Mouse (Mus musculus): ENCODE data around the gene Nxf3. TPM values are rescaled to one million over a fixed set of nuclear protein-coding genes. Genes with fewer than 3 reads are reported as not detected.
"Not testable (repeated sequence)": the region's sequence is repeated elsewhere in the genome, so short reads cannot be mapped to it uniquely, and the experiment has no call there.

Nxf3 gene
- total and polyA plus RNA-seq, 3 experiments = 0.04 TPM; not detected in 2

GRCm38 (mm10) chrX:136060698-136061097, 24.4 kb downstream of the Nxf3 start:
- no peak for DNase-seq
- TF ChIP-seq EP300 (IDR thresholded peaks at IDR 0.05; ENCODE audit: insufficient read depth, low read depth, low read length) (no peak), POLR2A (IDR thresholded peaks at IDR 0.05; ENCODE audit: insufficient read depth, low read depth, low read length) (no peak), CTCF (IDR thresholded peaks at IDR 0.05) (no peak)
- Histone ChIP-seq H3K4me1 (ENCODE audit: control insufficient read depth, insufficient read depth, low read length) (no peaks in the 10 kb centered on the region), H3K36me3 (ENCODE audit: control insufficient read depth, insufficient read depth, low read length) (no peaks in the 10 kb centered on the region), H3K79me2 (replicated peaks; ENCODE audit: control insufficient read depth, insufficient read depth, low read length) (no peaks in the 10 kb centered on the region), H3K4me3 (no peak overlapping the region), H3K27ac (no peak overlapping the region), H3K27me3 (ENCODE audit: control insufficient read depth, insufficient read depth, low read length) (no peaks in the 10 kb centered on the region), H3K9ac (ENCODE audit: low read depth, low read length) (no peak overlapping the region)
- WGBS = 47% methylated on average over 1 of the region's 1 CpGs
- intact Hi-C loops (cut with DNase I) = no loop called here

DNA sequence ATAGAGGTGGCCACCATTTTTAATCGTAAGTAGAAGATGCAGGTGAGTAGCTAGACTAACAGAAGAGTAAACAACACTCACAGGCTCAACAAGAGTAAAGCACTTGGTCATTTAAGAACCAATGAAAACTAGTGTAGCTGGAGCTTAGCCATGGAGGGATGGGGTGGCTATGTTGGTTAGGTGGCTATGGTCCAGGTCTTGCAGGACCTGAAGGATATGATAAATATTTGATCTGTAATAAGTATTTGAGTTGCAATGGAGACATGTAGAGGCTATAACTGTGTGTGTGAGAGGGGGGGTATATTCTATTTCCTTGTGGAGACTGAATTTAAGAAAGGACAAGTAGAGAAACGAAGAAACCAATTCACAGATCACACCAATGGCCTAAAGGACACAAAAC, 33.8 kb downstream of the Nxf3 start:
- WGBS = 70% methylated on average over 2 of the region's 2 CpGs
- no peak for TF ChIP-seq CTCF (IDR thresholded peaks at IDR 0.05)
- no peak for TF ChIP-seq POLR2A (IDR thresholded peaks at IDR 0.05; ENCODE audit: insufficient read depth, low read depth, low read length)
- TF ChIP-seq EP300 (IDR thresholded peaks at IDR 0.05; ENCODE audit: insufficient read depth, low read depth, low read length) = no peak
- H3K4me3 ChIP-seq = no peak overlapping the region
- H3K27ac ChIP-seq = no peak overlapping the region
- no peak for DNase-seq
- H3K36me3 ChIP-seq (ENCODE audit: control insufficient read depth, insufficient read depth, low read length) = no peaks in the 10 kb centered on the region
- intact Hi-C loops (cut with DNase I) = no loop called here
- no peaks in the 10 kb centered on the region for H3K27me3 ChIP-seq (ENCODE audit: control insufficient read depth, insufficient read depth, low read length)
- no peak overlapping the region for H3K9ac ChIP-seq (ENCODE audit: low read depth, low read length)
- no peaks in the 10 kb centered on the region for H3K4me1 ChIP-seq (ENCODE audit: control insufficient read depth, insufficient read depth, low read length)
- H3K79me2 ChIP-seq (replicated peaks; ENCODE audit: control insufficient read depth, insufficient read depth, low read length) = no peaks in the 10 kb centered on the region

- Histone ChIP-seq H3K4me1 (ENCODE audit: control insufficient read depth, insufficient read depth, low read length) (no peaks in the 10 kb centered on the region), H3K79me2 (replicated peaks; ENCODE audit: control insufficient read depth, insufficient read depth, low read length) (no peaks in the 10 kb centered on the region), H3K9ac (ENCODE audit: low read depth, low read length) (no peak overlapping the region), H3K4me3 (no peak overlapping the region), H3K27ac (no peak overlapping the region), H3K27me3 (ENCODE audit: control insufficient read depth, insufficient read depth, low read length) (no peaks in the 10 kb centered on the region), H3K36me3 (ENCODE audit: control insufficient read depth, insufficient read depth, low read length) (no peaks in the 10 kb centered on the region)
- DNase-seq = peak in 1 of 2 experiments; percentile 2
- 16% methylated on average over 5 of the region's 5 CpGs for WGBS
- TF ChIP-seq EP300 (IDR thresholded peaks at IDR 0.05; ENCODE audit: insufficient read depth, low read depth, low read length) (no peak), POLR2A (IDR thresholded peaks at IDR 0.05; ENCODE audit: insufficient read depth, low read depth, low read length) (no peak), CTCF (IDR thresholded peaks at IDR 0.05) (peak; percentile 85)
- intact Hi-C loops (cut with DNase I) = loop anchor here (1.0 kb wide), 1 partner anchor 274 kb away; no protein-coding TSS in a partner anchor
These were observed 37.5 kb downstream of the Nxf3 start for GRCm38 (mm10) chrX:136047528-136047927.

DNA sequence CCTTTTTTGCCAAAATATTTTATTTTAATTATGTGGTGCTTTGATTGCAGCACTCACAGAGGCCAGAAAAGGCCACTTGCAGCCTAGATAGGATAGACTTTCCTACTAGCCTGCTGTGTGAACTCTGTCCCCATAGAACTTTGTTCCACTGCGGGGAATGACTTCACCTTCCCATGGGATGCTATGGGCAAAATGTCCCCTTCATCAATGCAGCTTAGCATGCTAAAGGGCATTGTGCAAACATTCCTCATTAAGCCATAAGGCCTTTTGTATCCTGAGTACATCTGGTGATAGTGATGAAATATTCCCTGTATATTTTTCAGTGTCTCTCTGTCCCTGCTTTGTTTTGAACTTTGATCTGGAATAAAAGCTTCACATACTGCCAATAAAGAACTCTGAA, 41.3 kb downstream of the Nxf3 start:
- no peak overlapping the region for H3K9ac ChIP-seq (ENCODE audit: low read depth, low read length)
- H3K36me3 ChIP-seq (ENCODE audit: control insufficient read depth, insufficient read depth, low read length) = no peaks in the 10 kb centered on the region
- H3K27ac ChIP-seq = no peak overlapping the region
- no peaks in the 10 kb centered on the region for H3K27me3 ChIP-seq (ENCODE audit: control insufficient read depth, insufficient read depth, low read length)
- no peak for TF ChIP-seq EP300 (IDR thresholded peaks at IDR 0.05; ENCODE audit: insufficient read depth, low read depth, low read length)
- no peak for TF ChIP-seq CTCF (IDR thresholded peaks at IDR 0.05)
- TF ChIP-seq POLR2A (IDR thresholded peaks at IDR 0.05; ENCODE audit: insufficient read depth, low read depth, low read length) = no peak
- H3K4me3 ChIP-seq = no peak overlapping the region
- intact Hi-C loops (cut with DNase I) = no loop called here
- no peak for DNase-seq
- no peaks in the 10 kb centered on the region for H3K4me1 ChIP-seq (ENCODE audit: control insufficient read depth, insufficient read depth, low read length)
- WGBS = 76% methylated on average over 1 of the region's 1 CpGs
- no peaks in the 10 kb centered on the region for H3K79me2 ChIP-seq (replicated peaks; ENCODE audit: control insufficient read depth, insufficient read depth, low read length)

DNA sequence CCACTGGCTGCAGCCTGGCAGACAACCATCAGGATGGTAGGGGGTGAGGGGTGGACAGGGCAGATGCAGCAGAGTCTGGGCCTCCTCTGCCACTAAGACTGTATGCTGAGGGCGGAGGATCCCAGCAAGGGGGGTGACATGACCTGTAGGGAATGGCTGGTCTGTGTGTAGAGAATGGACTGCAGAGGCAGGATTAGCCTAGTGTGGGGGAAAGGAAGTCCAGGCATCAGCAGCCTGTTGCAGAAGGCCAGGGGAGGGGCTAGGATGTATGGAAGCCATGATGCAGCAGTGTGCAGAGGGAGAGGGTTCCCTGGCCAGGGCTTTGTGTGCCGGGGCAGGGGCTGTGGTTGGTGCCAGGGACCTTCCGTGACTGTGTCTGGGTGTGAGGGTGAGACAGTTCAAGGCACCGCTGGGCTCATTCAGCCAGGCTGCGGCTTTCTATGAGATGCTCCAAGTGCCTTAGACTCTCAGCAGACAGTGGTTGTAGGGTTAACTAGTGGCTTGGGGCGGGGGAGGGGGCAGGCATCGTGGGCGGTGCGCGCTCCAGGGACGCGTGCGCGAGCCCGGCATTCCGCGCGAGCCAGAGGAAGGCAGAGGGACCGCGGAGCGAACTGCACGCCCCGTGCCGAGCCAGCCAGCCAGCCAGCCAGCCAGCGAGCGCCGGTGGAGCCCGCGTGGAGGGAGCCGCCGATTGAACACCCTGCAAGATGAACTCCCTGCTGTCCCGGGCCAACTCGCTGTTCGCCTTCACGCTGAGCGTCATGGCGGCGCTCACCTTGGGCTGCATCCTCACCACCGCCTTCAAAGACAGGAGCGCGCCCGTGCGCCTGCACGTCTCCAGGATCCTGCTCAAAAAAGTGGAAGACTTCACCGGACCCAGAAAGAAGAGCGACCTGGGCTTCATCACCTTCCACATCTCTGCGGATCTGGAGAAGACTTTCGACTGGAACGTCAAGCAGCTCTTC, 52.0 kb downstream of the Nxf3 start, which contains the start of gene Arxes1:
TSS of gene Arxes1 (plus strand) at position 569 of the 965 bp plus-strand sequence.
- H3K79me2 ChIP-seq (replicated peaks; ENCODE audit: control insufficient read depth, insufficient read depth, low read length); H3K27ac ChIP-seq; H3K9ac ChIP-seq (ENCODE audit: low read depth, low read length); intact Hi-C loops (cut with DNase I); H3K4me1 ChIP-seq (ENCODE audit: control insufficient read depth, insufficient read depth, low read length); H3K4me3 ChIP-seq; H3K36me3 ChIP-seq (ENCODE audit: control insufficient read depth, insufficient read depth, low read length); H3K27me3 ChIP-seq (ENCODE audit: control insufficient read depth, insufficient read depth, low read length): not testable (repeated sequence)
- peak in 1 of 2 experiments; percentile 19 for DNase-seq
- 15% methylated on average over 15 of the region's 49 CpGs for WGBS

DNA sequence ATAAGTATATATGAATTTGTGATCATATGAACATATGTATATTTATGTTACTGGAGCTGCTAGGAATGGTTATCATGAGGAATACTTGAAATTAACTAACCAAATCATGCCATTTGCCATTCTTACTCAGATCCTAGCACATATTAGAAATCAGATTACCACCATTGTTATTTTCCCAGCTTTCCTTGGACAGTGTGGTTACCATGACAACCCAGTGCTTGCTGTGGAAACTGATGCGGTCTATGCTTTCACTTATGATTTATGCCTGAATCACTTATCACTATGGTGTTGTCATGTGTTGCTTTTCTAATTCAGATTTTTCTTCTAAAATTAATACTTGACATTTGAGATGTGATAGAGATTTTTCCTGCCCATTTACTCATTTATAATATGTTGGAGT, 54.7 kb downstream of the Nxf3 start:
- intact Hi-C loops (cut with DNase I) = no loop called here

More for the DNA sequence above, 54.7 kb downstream of the Nxf3 start:
- Histone ChIP-seq H3K27ac (no peak overlapping the region), H3K27me3 (ENCODE audit: control insufficient read depth, insufficient read depth, low read length) (no peaks in the 10 kb centered on the region), H3K36me3 (ENCODE audit: control insufficient read depth, insufficient read depth, low read length) (no peaks in the 10 kb centered on the region), H3K79me2 (replicated peaks; ENCODE audit: control insufficient read depth, insufficient read depth, low read length) (no peaks in the 10 kb centered on the region), H3K4me3 (no peak overlapping the region), H3K9ac (ENCODE audit: low read depth, low read length) (no peak overlapping the region), H3K4me1 (ENCODE audit: control insufficient read depth, insufficient read depth, low read length) (no peaks in the 10 kb centered on the region)
- no peak for DNase-seq
- TF ChIP-seq POLR2A (IDR thresholded peaks at IDR 0.05; ENCODE audit: insufficient read depth, low read depth, low read length) = no peak
- no peak for TF ChIP-seq CTCF (IDR thresholded peaks at IDR 0.05)
- TF ChIP-seq EP300 (IDR thresholded peaks at IDR 0.05; ENCODE audit: insufficient read depth, low read depth, low read length) = no peak
- WGBS = 63% methylated on average over 1 of the region's 1 CpGs

Other genes starting within 250 kb of the Nxf3 start
- 1 to 10 TPM; 1.2 to 3.5 TPM for gene Gprasp2, start 246.2 kb downstream of the Nxf3 start, total RNA-seq (2021)
- 1.9 and 2.1 TPM in 2 replicates for gene Gprasp2, start 246.2 kb downstream of the Nxf3 start, polyA plus RNA-seq (2012; rRNA removed)
- 1 to 10 TPM; 1.4 to 1.6 TPM for gene Arxes2, start 91.4 kb downstream of the Nxf3 start, total RNA-seq (2021)
- gene Arxes2, start 91.4 kb downstream of the Nxf3 start, polyA plus RNA-seq (2012; rRNA removed) = 3.1 and 3.2 TPM in 2 replicates
- gene Arxes1, start 51.9 kb downstream of the Nxf3 start, total RNA-seq (2021) = under 1 TPM in 1 of 2 experiments, not detected in 1; 0.16 TPM
- 0.44 and 0.53 TPM in 2 replicates for gene Arxes1, start 51.9 kb downstream of the Nxf3 start, polyA plus RNA-seq (2012; rRNA removed)
- gene Bex2, start 17.0 kb downstream of the Nxf3 start, total RNA-seq (2021) = under 1 TPM in 1 of 2 experiments, not detected in 1; 0.27 TPM
- gene Bex2, start 17.0 kb downstream of the Nxf3 start, polyA plus RNA-seq (2012; rRNA removed) = 0.47 TPM in 1 of 2 replicates, not detected in the other
- 1 to 10 TPM in 1 of 2 experiments, under 1 TPM in 1; 0.44 to 1.3 TPM for gene Bex4, start 53.7 kb upstream of the Nxf3 start, total RNA-seq (2021)
- 0.44 and 0.66 TPM in 2 replicates for gene Bex4, start 53.7 kb upstream of the Nxf3 start, polyA plus RNA-seq (2012; rRNA removed)
- gene Tceal8, start 87.1 kb upstream of the Nxf3 start, total RNA-seq (2021) = 10 to 100 TPM; 14.4 to 15.4 TPM
- 7.8 and 15.1 TPM in 2 replicates for gene Tceal8, start 87.1 kb upstream of the Nxf3 start, polyA plus RNA-seq (2012; rRNA removed)
- gene Tceal5, start 118.6 kb upstream of the Nxf3 start, total RNA-seq (2021) = under 1 TPM; 0.26 to 0.68 TPM
- 0.14 TPM in 1 of 2 replicates, not detected in the other for gene Tceal5, start 118.6 kb upstream of the Nxf3 start, polyA plus RNA-seq (2012; rRNA removed)
- under 1 TPM; 0.34 to 0.86 TPM for gene Tceal7, start 129.5 kb upstream of the Nxf3 start, total RNA-seq (2021)
- 0.18 TPM in 1 of 2 replicates, not detected in the other for gene Tceal7, start 129.5 kb upstream of the Nxf3 start, polyA plus RNA-seq (2012; rRNA removed)
- 1 to 10 TPM; 1.8 to 3.7 TPM for gene Bex1, start 130.3 kb upstream of the Nxf3 start, total RNA-seq (2021)
- 2.0 and 2.4 TPM in 2 replicates for gene Bex1, start 130.3 kb upstream of the Nxf3 start, polyA plus RNA-seq (2012; rRNA removed)
- 10 to 100 TPM; 22.6 to 25.6 TPM for gene Tceal9, start 159.8 kb upstream of the Nxf3 start, total RNA-seq (2021)
- 6.3 and 17.8 TPM in 2 replicates for gene Tceal9, start 159.8 kb upstream of the Nxf3 start, polyA plus RNA-seq (2012; rRNA removed)
- 1 to 10 TPM; 8.7 to 9.1 TPM for gene Bex3, start 185.0 kb upstream of the Nxf3 start, total RNA-seq (2021)
- gene Bex3, start 185.0 kb upstream of the Nxf3 start, polyA plus RNA-seq (2012; rRNA removed) = 8.6 and 13.8 TPM in 2 replicates

Measured in heart, adult 2 months (tissue).